Mouse (Mus musculus) forebrain, postnatal 0 days (tissue): Measurements from ENCODE around the gene Rab3il1. TPM values are rescaled to one million over a fixed set of nuclear protein-coding genes. Genes with fewer than 3 reads are reported as not detected.
"Not testable (repeated sequence)": the region's sequence is repeated elsewhere in the genome, so short reads cannot be mapped to it uniquely, and the experiment has no call there.

ENCODE experiments used
- ATAC-seq: fragments of 200-750 bp; cut with Nextera tagmentation; 2 replicates; pipeline ENCODE4 v1.8.0; 2017; ENCODE audit warnings: mild to moderate bottlenecking, moderate library complexity
- DNase-seq: peaks from one replicate; pipeline ENCODE4 v3.0.0-alpha.2; 2015
- H3K27ac ChIP-seq: fragments of 300-500 bp; sonication (generic); 2 replicates; pipeline ENCODE4 v1.5.1; 2014; ENCODE audit warnings: low read depth, mild to moderate bottlenecking, antibody characterized with exemption, low read length, moderate library complexity, mixed read lengths
- H3K27me3 ChIP-seq: fragments of 300-500 bp; sonication (generic); 2 replicates; pipeline ENCODE4 v1.6.1; 2014; ENCODE audit warnings: mild to moderate bottlenecking, low read length, mixed read lengths; ENCODE audit not compliant: insufficient read depth
- H3K36me3 ChIP-seq: fragments of 300-500 bp; sonication (generic); 2 replicates; pipeline ENCODE4 v1.6.1; 2014; ENCODE audit warnings: mild to moderate bottlenecking, moderate library complexity; ENCODE audit not compliant: insufficient read depth
- H3K4me1 ChIP-seq: fragments of 300-500 bp; sonication (generic); 2 replicates; pipeline ENCODE4 v1.6.1; 2014; ENCODE audit warnings: antibody characterized with exemption; ENCODE audit not compliant: insufficient read depth
- H3K4me2 ChIP-seq: fragments of 300-500 bp; sonication (generic); 2 replicates; pipeline ENCODE4 v1.6.1; 2014; ENCODE audit warnings: low read depth, mild to moderate bottlenecking, moderate library complexity
- H3K4me3 ChIP-seq: fragments of 300-500 bp; sonication (generic); 2 replicates; pipeline ENCODE4 v1.5.1; 2014; ENCODE audit warnings: low read depth, low read length, mixed read lengths
- H3K9ac ChIP-seq: fragments of 300-500 bp; sonication (generic); 2 replicates; pipeline ENCODE4 v1.6.1; 2014; ENCODE audit warnings: mild to moderate bottlenecking
- H3K9me3 ChIP-seq: fragments of 300-500 bp; sonication (generic); 2 replicates; pipeline ENCODE4 v1.6.1; 2016; ENCODE audit warnings: low read length
- CTCF ChIP-seq: sonication (generic); IDR thresholded peaks from 2 replicates; pipeline ENCODE4 v1.5.1; 2016; ENCODE audit warnings: antibody characterized with exemption, control low read depth, low read depth
- WGBS: fragments of 180-500 bp; shearing (Covaris S2); extraction: QIAGEN DNeasy Blood & Tissue Kit; methylation state at CpG from one replicate; pipeline ENCODE4 v1.1.7; 2014; 5-methylcytosine and 5-hydroxymethylcytosine counted together
- polyA plus RNA-seq: library from polyadenylated mRNA; unstranded; fragments of >200 nt; fragmentation: Nextera tagmentation; extraction: Ambion mirVana; gene quantifications from 2 replicates; pipeline ENCODE4 v1.2.1, GENCODE M21; 2015
- total RNA-seq: library from RNA; depleted of rRNA; stranded (reverse); fragments of >200 nt; gene quantifications from 2 replicates; pipeline ENCODE4 v1.2.3, GENCODE M21; 2014

The Rab3il1 gene
- total and polyA plus RNA-seq, 2 experiments from 2014 or later = 19.9 to 20.0 TPM

- DNase-seq (no peak), ATAC-seq (peak; percentile 59)
- 84% methylated on average over 4 of the region's 4 CpGs for WGBS
- Histone ChIP-seq H3K27ac (no peak overlapping the region), H3K4me3 (no peak overlapping the region), H3K9ac (no peak overlapping the region), H3K36me3 (no peaks in the 10 kb centered on the region), H3K27me3 (no peaks in the 10 kb centered on the region), H3K4me1 (no peaks in the 10 kb centered on the region), H3K9me3 (no peaks in the 10 kb centered on the region), H3K4me2 (no peak overlapping the region)
- TF ChIP-seq CTCF = no peak
Observed at GRCm38 (mm10) chr19:9956624-9957388, 44.7 kb upstream of the Rab3il1 start.

GRCm38 (mm10) chr19:9957965-9958364 is 43.5 kb upstream of the Rab3il1 start:
- 86% methylated on average over 5 of the region's 5 CpGs for WGBS
- Histone ChIP-seq H3K9me3 (no peaks in the 10 kb centered on the region), H3K27ac (no peak overlapping the region), H3K36me3 (no peaks in the 10 kb centered on the region), H3K4me3 (no peak overlapping the region), H3K4me1 (no peaks in the 10 kb centered on the region), H3K4me2 (no peak overlapping the region), H3K9ac (no peak overlapping the region), H3K27me3 (no peaks in the 10 kb centered on the region)
- ATAC-seq = no peak
- TF ChIP-seq CTCF = no peak
- no peak for DNase-seq

GRCm38 (mm10) chr19:9960769-9961168 is 40.7 kb upstream of the Rab3il1 start:
- no peak overlapping the region for H3K27ac ChIP-seq
- ATAC-seq (no peak), DNase-seq (no peak)
- H3K4me1 ChIP-seq = no peaks in the 10 kb centered on the region
- WGBS = 67% methylated on average over 5 of the region's 5 CpGs
- H3K36me3 ChIP-seq = no peaks in the 10 kb centered on the region
- no peak overlapping the region for H3K9ac ChIP-seq
- no peak for TF ChIP-seq CTCF
- H3K9me3 ChIP-seq = no peaks in the 10 kb centered on the region
- no peak overlapping the region for H3K4me2 ChIP-seq
- H3K4me3 ChIP-seq = no peak overlapping the region
- no peaks in the 10 kb centered on the region for H3K27me3 ChIP-seq

GRCm38 (mm10) chr19:9964205-9964916 is 37.1 kb upstream of the Rab3il1 start:
- H3K4me1 ChIP-seq = no peaks in the 10 kb centered on the region
- 30% methylated on average over 7 of the region's 7 CpGs for WGBS
- DNase-seq = no peak
- no peak overlapping the region for H3K9ac ChIP-seq
- TF ChIP-seq CTCF = no peak
- H3K27me3 ChIP-seq = no peaks in the 10 kb centered on the region
- H3K4me3 ChIP-seq = no peak overlapping the region
- no peak; the same call in 1 of the 2 replicates for ATAC-seq
- H3K9me3 ChIP-seq = no peaks in the 10 kb centered on the region
- H3K4me2 ChIP-seq = no peak overlapping the region
- no peak overlapping the region for H3K27ac ChIP-seq
- H3K36me3 ChIP-seq = no peaks in the 10 kb centered on the region

GRCm38 (mm10) chr19:9966096-9966867 is 35.2 kb upstream of the Rab3il1 start:
- TF ChIP-seq CTCF = no peak
- no peaks in the 10 kb centered on the region for H3K4me1 ChIP-seq
- H3K9me3 ChIP-seq = no peaks in the 10 kb centered on the region
- H3K36me3 ChIP-seq = no peaks in the 10 kb centered on the region
- DNase-seq = no peak
- no peak overlapping the region for H3K4me3 ChIP-seq
- 50% methylated on average over 2 of the region's 2 CpGs for WGBS
- ATAC-seq = no peak
- H3K27ac ChIP-seq = no peak overlapping the region
- no peak overlapping the region for H3K9ac ChIP-seq
- H3K27me3 ChIP-seq = no peaks in the 10 kb centered on the region
- no peak overlapping the region for H3K4me2 ChIP-seq

- Histone ChIP-seq H3K4me1 (no peaks in the 10 kb centered on the region), H3K27me3 (no peaks in the 10 kb centered on the region), H3K4me2 (no peak overlapping the region), H3K27ac (no peak overlapping the region), H3K4me3 (no peak overlapping the region), H3K9ac (no peak overlapping the region), H3K36me3 (no peaks in the 10 kb centered on the region), H3K9me3 (no peaks in the 10 kb centered on the region)
- WGBS = 83% methylated on average over 8 of the region's 10 CpGs
- ATAC-seq = no peak
- DNase-seq = no peak
- no peak for TF ChIP-seq CTCF
Observed at GRCm38 (mm10) chr19:9968081-9968787, 33.2 kb upstream of the Rab3il1 start.

GRCm38 (mm10) chr19:9974853-9975252 is 26.6 kb upstream of the Rab3il1 start:
- DNase-seq, H3K4me1 ChIP-seq, H3K4me3 ChIP-seq, H3K9me3 ChIP-seq, H3K9ac ChIP-seq, H3K36me3 ChIP-seq, H3K27ac ChIP-seq, H3K4me2 ChIP-seq, ATAC-seq, H3K27me3 ChIP-seq: not testable (repeated sequence)
- 74% methylated on average over 2 of the region's 2 CpGs for WGBS
